Mouse (Mus musculus): ENCODE data around the gene Fam89b. TPM values are rescaled to one million over a fixed set of nuclear protein-coding genes. Genes with fewer than 3 reads are reported as not detected.

Gene Fam89b
- polyA plus RNA-seq, 1 experiment from 2014 or later: 116 TPM

DNA sequence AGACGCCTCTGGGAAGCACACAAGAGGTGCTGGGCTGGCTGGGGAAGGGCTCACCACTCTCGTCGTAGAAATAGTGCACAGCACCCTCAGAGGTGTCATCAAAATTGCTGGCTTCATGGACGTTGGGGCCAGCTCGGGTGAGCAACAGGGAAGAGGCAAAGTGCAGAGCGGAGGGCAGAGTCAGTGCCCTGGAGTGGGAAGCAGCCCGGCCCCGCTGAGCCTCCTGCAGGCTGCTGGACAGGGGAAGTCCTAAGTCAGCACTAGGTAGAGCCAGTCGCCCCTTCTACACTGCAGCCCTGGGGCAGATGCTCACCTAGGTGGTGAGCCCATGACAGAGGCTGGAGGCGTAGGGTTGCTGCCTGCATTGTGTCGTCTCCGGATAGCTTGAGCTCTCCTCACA, 45.2 kb downstream of the Fam89b start:
- ATAC-seq (ENCODE audit: insufficient read depth) (no peak), DNase-seq (no peak)
- Histone ChIP-seq H3K9me3 (ENCODE audit: low read depth, low read length) (no peaks in the 10 kb centered on the region), H3K36me3 (ENCODE audit: insufficient read depth) (peaks cover 73% of the 10 kb centered on the region), H3K4me2 (no peak overlapping the region), H3K27me3 (ENCODE audit: insufficient read depth, low read length) (no peaks in the 10 kb centered on the region), H3K9ac (no peak overlapping the region), H3K4me3 (ENCODE audit: low read depth, low read length) (no peak overlapping the region), H3K27ac (ENCODE audit: low read depth) (no peak overlapping the region), H3K4me1 (ENCODE audit: insufficient read depth) (0 out of 2 replicates have a peak, but pooled peaks cover 4% of the 10 kb centered on the region)
- no peak for TF ChIP-seq CTCF (IDR thresholded peaks at IDR 0.05; ENCODE audit: low read depth)
- 90% methylated on average over 12 of the region's 12 CpGs for WGBS

GRCm38 (mm10) chr19:5680432-5680831, 49.0 kb downstream of the Fam89b start:
- no peak overlapping the region for H3K4me3 ChIP-seq (ENCODE audit: low read depth, low read length)
- H3K27me3 ChIP-seq (ENCODE audit: insufficient read depth, low read length): no peaks in the 10 kb centered on the region
- no peak overlapping the region for H3K4me2 ChIP-seq
- H3K4me1 ChIP-seq (ENCODE audit: insufficient read depth): no peaks in the 10 kb centered on the region
- no peak; the same call in 1 of the 2 replicates for ATAC-seq (ENCODE audit: insufficient read depth)
- H3K27ac ChIP-seq (ENCODE audit: low read depth): no peak overlapping the region
- DNase-seq: no peak
- H3K9ac ChIP-seq: no peak overlapping the region
- no peak for TF ChIP-seq CTCF (IDR thresholded peaks at IDR 0.05; ENCODE audit: low read depth)
- peaks cover 94% of the 10 kb centered on the region for H3K36me3 ChIP-seq (ENCODE audit: insufficient read depth)
- H3K9me3 ChIP-seq (ENCODE audit: low read depth, low read length): no peaks in the 10 kb centered on the region
- WGBS: 77% methylated on average over 4 of the region's 4 CpGs

Small RNA genes within 50 kb of the gene (microRNA-seq; reads per million reads assigned to microRNA genes)
- gene Mir6987 (ENCODE audit: borderline number of aligned reads): not detected

Other genes with a start within 250 kb of the Fam89b start
- gene Mus81, start 241.3 kb downstream of the Fam89b start, polyA plus RNA-seq (2014; fragmentation: Nextera tagmentation; extraction: Ambion mirVana): 39.8 and 42.6 TPM in 2 replicates
- gene Cfl1, start 239.2 kb downstream of the Fam89b start, polyA plus RNA-seq (2014; fragmentation: Nextera tagmentation; extraction: Ambion mirVana): 3,236 and 3,318 TPM in 2 replicates
- 0.18 TPM in 1 of 2 replicates, not detected in the other for gene 1700020D05Rik, start 225.9 kb downstream of the Fam89b start, polyA plus RNA-seq (2014; fragmentation: Nextera tagmentation; extraction: Ambion mirVana)
- gene Snx32, start 219.1 kb downstream of the Fam89b start, polyA plus RNA-seq (2014; fragmentation: Nextera tagmentation; extraction: Ambion mirVana): 6.0 and 6.7 TPM in 2 replicates
- 0.89 and 1.0 TPM in 2 replicates for gene Ovol1, start 169.0 kb downstream of the Fam89b start, polyA plus RNA-seq (2014; fragmentation: Nextera tagmentation; extraction: Ambion mirVana)
- gene Ap5b1, start 161.6 kb downstream of the Fam89b start, polyA plus RNA-seq (2014; fragmentation: Nextera tagmentation; extraction: Ambion mirVana): 3.7 and 4.2 TPM in 2 replicates
- gene Rnaseh2c, start 127.8 kb downstream of the Fam89b start, polyA plus RNA-seq (2014; fragmentation: Nextera tagmentation; extraction: Ambion mirVana): 138 and 145 TPM in 2 replicates
- 25.5 and 33.4 TPM in 2 replicates for gene Kat5, start 119.4 kb downstream of the Fam89b start, polyA plus RNA-seq (2014; fragmentation: Nextera tagmentation; extraction: Ambion mirVana)
- gene Rela, start 92.2 kb downstream of the Fam89b start, polyA plus RNA-seq (2014; fragmentation: Nextera tagmentation; extraction: Ambion mirVana): 52.3 and 54.2 TPM in 2 replicates
- gene Sipa1, start 65.9 kb downstream of the Fam89b start, polyA plus RNA-seq (2014; fragmentation: Nextera tagmentation; extraction: Ambion mirVana): 40.4 and 49.3 TPM in 2 replicates
- 36.6 TPM in 2 replicates for gene Map3k11, start 40.9 kb downstream of the Fam89b start, polyA plus RNA-seq (2014; fragmentation: Nextera tagmentation; extraction: Ambion mirVana)
- 28.4 and 35.2 TPM in 2 replicates for gene Pcnx3, start 40.7 kb downstream of the Fam89b start, polyA plus RNA-seq (2014; fragmentation: Nextera tagmentation; extraction: Ambion mirVana)
- gene Kcnk7, start 25.3 kb downstream of the Fam89b start, polyA plus RNA-seq (2014; fragmentation: Nextera tagmentation; extraction: Ambion mirVana): 0.32 and 0.47 TPM in 2 replicates
- 15.5 and 17.4 TPM in 2 replicates for gene Ehbp1l1, start 3.3 kb downstream of the Fam89b start, polyA plus RNA-seq (2014; fragmentation: Nextera tagmentation; extraction: Ambion mirVana)
- gene Ltbp3, start 11.3 kb upstream of the Fam89b start, polyA plus RNA-seq (2014; fragmentation: Nextera tagmentation; extraction: Ambion mirVana): 51.8 and 55.9 TPM in 2 replicates
- 74.8 and 84.5 TPM in 2 replicates for gene Scyl1, start 41.8 kb upstream of the Fam89b start, polyA plus RNA-seq (2014; fragmentation: Nextera tagmentation; extraction: Ambion mirVana)
- gene Frmd8, start 145.6 kb upstream of the Fam89b start, polyA plus RNA-seq (2014; fragmentation: Nextera tagmentation; extraction: Ambion mirVana): 37.9 and 42.2 TPM in 2 replicates
- 2.4 TPM in 2 replicates for gene Slc25a45, start 148.2 kb upstream of the Fam89b start, polyA plus RNA-seq (2014; fragmentation: Nextera tagmentation; extraction: Ambion mirVana)
- 2.7 and 3.8 TPM in 2 replicates for gene Tigd3, start 164.5 kb upstream of the Fam89b start, polyA plus RNA-seq (2014; fragmentation: Nextera tagmentation; extraction: Ambion mirVana)
- 147 and 162 TPM in 2 replicates for gene Dpf2, start 183.4 kb upstream of the Fam89b start, polyA plus RNA-seq (2014; fragmentation: Nextera tagmentation; extraction: Ambion mirVana)
- gene Cdc42ep2, start 195.2 kb upstream of the Fam89b start, polyA plus RNA-seq (2014; fragmentation: Nextera tagmentation; extraction: Ambion mirVana): 9.8 and 9.9 TPM in 2 replicates
- 88.7 and 89.3 TPM in 2 replicates for gene Pola2, start 234.5 kb upstream of the Fam89b start, polyA plus RNA-seq (2014; fragmentation: Nextera tagmentation; extraction: Ambion mirVana)